Mouse (Mus musculus) 416B (cell line): ENCODE results near the gene Hacd4.
A peak's percentile ranks its signal among the peaks of the same experiment; 100 is the strongest.
"Not testable (repeated sequence)": the region's sequence is repeated elsewhere in the genome, so short reads cannot be mapped to it uniquely, and the experiment has no call there.

Experiments used
- DNase-seq: peaks from one replicate; pipeline ENCODE4 v3.0.0; 2011; ENCODE audit warnings: low read depth

Gene Hacd4

DNA sequence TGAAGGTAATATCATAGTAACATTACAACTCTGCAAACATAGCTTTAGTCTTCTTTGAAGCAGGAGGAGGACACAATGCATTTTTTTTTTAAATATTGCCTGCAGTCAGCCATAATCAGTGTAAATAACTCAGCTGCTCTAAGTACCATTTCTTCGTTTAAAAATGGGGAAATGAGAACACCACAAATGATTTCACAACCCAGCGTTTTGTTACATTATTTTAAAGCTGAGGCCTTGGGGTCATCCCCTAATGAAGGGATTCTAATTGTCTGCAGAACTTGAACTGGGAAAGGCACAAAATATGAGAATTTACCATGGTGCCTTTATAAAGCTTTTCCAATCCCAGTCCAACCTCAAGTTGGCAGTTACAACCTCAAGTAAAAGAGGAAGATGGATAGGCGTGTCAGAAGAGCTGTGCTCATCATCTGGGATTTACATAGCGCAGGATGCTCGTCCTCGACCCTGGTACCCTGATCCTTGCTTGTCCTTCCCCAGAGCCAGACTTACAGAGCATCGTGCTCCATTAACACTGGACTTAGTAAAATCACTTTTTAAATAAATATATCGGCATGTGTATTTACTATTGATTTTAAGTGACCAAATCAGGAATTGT lies 6.2 kb downstream of the Hacd4 start:
- DNase-seq: peak; percentile 42

DNA sequence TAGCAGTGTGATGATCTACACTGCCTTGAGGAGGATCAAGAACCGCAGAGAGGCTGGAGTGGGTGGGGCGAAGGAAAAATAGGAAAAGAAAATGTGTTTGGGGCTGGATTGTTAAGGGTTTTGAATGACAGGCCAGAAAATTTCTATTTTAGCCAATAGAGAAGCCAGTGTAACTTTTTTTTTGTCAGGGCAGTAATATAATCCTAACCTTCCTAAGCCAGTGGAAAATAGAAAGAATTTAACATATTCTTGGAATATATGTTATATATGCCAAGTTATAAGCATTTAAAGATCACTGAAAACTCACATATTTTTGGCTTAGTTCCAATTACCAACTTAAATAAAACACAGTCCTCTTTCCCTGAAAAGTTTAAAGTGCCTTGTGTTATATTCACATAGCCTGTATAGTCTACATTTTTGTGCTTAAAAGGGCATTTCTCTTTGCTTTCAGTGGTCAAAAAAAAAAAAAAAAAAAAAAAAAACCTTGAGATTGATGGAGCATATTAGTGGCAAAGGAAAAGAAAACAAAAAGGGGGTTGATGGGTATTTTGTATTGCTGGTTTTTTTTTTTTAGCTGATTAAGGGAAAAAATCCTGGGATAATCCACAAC lies 11.0 kb downstream of the Hacd4 start:
- no peak for DNase-seq

GRCm38 (mm10) chr4:88424563-88424962 lies 14.2 kb downstream of the Hacd4 start:
- no peak for DNase-seq

DNA sequence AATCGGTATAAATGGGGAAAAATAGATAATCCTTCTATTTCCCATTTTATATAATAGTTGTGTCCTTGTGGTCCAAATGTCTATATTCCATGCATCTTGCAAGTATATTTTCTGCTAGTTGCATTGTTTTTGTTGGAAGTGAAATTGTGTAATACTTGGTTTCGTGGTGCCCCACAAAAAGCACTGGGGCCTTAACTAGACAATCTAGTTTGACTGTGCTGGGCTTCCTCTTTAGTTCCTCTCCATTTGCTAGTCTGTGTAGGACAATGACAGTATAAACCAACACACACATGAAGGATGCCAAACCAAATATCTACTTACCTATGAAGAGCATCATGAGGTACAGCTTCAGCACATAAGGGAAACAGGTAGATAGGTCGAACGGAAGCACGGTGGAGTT lies 19.4 kb downstream of the Hacd4 start:
- DNase-seq: peak; percentile 58

DNA sequence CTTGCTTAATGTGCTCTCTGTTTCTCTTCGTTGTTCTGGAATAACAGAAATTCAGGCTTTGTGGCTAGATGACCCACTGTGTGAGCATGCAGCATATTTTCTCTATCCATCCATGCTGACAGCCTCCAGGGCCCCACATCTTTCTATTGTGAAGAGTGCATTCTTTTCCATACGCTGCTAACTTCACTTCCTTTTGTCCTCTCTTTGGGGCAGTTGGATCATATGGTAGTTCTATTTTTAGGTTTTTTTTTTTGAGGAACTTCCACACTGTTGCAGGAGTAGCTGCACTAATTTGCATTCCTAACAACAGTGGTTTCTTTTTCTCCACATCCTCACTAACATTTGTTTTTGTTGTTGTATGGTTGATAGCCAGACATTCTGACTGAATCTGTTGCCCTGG lies 23.7 kb downstream of the Hacd4 start:
- DNase-seq: no peak

DNA sequence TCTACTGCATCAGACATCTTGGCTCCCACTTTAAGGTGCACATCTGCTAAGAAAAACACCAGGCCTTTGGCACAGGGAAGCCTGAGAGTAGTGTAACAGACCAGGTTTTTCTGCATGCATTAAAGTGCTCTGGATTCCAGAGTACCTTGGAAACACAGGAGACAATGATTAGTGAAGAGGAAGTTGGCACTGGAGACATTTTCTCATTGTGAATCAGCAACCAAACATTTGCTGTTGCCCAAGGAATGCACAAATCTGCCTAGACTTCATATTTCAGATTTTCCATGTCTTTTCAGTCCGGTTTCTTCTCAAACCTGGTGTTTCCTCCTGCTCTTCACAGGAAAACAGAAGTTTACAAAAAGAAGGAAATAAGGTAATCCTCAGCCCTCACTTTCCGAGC lies 26.4 kb downstream of the Hacd4 start:
- no peak for DNase-seq

GRCm38 (mm10) chr4:88409279-88409678 lies 29.4 kb downstream of the Hacd4 start:
- DNase-seq: no peak

GRCm38 (mm10) chr4:88406887-88407696 lies 31.6 kb downstream of the Hacd4 start:
- DNase-seq: peak; percentile 57

DNA sequence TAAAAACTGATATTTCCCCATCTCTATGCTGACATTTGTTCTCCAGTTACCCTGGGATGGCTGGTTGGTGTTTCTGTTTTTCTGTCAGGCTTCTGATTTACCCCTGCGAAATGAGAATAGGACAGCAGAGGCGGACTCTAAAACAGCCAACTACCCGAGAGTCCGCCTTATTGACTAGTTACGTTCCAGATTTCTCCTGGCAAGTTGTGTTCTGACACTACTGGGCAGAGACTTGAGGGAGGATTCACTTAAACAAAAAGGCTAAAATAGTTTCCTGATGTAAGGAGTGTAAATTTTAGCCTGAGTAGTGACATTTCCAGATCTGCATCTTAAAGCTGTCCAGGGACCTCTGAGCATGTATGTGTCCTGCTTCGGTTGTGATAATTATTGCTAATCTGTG lies 35.8 kb downstream of the Hacd4 start:
- DNase-seq: no peak

DNA sequence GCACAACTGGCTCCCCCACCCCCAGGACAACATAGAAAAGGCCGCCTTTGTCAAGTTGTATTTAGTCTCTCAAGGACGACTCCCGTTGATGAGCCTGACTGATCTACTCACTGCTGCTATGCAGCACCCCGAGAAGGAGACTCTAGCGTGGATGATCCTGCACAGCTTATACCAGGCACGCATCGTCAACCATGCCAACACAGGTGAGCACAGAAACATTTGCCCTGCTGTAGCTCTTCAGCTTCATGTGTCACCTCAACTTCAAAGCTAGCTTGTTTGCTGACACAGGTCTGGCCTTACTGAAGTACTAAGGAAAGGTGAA lies 37.8 kb downstream of the Hacd4 start:
- no peak for DNase-seq

- DNase-seq: no peak
Measured at GRCm38 (mm10) chr4:88400302-88400991, 38.3 kb downstream of the Hacd4 start.

DNA sequence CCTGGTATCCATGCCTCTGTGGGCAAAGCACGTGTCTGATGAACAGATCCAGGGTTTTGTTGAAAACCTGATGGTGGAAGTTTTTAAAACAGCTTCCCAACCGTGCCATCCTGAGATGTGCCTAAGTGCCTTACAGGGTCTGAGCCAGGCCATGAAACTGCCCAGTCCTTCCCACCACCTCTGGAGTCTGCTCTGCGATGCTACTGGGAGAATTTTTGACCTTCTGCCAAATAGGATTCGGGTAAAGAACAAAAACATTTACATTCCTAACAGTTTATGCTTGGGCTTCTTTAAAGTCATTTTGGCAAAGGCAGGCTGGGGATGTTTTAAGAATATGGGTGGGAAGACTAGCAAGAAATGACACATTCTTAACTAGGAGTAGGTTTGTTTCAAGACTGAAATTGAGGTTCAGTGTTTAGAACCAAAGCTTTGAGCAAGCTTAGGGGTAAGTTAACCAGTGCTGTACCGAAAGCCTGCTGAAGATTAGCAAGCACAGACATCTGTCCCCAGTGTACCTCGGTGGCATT lies 41.7 kb downstream of the Hacd4 start:
- no peak for DNase-seq

GRCm38 (mm10) chr4:88395717-88396116 lies 43.0 kb downstream of the Hacd4 start:
- peak; percentile 3 for DNase-seq

DNA sequence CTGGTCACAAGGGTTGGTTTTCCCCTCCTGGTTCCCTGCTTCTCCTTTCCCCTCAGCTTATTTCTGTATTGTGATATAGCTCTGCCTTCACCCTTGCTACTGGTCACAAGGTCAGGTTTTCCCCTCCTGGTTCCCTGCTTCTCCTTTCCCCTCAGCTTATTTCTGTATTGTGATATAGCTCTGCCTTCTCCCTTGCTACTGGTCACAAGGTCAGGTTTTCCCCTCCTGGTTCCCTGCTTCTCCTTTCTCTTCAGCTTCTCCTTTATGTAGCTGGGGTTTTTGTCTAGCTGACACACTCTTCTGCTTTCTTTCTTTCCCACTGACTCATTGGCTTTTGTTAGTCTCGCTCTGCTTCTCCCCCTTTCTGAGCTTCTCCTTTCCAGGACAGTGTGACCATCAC lies 48.1 kb downstream of the Hacd4 start:
- not testable (repeated sequence) for DNase-seq

- DNase-seq: no peak
Measured at GRCm38 (mm10) chr4:88390036-88390435, 48.7 kb downstream of the Hacd4 start.

DNA sequence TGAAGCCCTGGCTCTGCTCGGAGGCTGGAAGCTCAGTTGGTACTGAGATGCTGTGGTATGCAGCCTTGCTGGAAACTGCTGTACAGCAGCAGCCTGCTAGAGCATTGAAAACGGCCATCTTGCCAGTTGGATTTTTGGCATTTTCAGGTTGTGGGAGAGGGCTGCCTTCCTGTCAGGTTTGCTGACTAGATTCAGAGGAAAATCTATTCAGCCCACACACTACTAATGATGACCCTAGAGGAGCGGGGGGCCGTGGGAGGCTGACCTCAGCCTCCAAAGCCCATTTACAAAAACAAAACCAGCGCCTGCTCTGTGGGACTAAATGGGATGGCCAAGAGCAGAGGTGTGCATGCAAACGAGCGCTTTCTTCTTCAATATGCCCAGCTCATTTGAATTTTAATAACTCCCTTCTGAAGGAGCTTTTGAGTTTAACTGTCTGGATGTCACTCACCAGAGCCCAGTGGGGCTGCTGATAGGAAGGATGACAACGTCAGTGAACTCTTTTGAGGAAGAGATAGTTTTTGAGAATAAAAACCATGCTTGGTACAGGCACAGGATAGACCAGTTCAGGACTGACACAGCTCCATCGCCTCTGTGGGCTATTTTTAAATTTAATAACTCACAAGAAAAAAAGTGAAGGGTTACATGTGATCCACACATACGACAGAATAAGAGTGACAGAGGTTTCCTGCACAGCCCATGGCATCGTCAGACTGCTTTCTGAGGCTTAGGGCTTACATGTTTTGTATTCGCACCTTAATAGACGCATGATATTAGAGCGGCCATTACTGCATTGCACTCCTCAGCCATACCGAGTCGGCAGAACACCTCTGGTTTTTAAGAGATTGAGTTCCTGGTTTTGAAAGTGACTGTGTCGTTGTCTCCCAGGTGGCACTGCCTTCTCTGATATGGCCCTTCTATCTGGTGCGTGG lies 66.2 kb downstream of the Hacd4 start:
- DNase-seq: no peak

DNA sequence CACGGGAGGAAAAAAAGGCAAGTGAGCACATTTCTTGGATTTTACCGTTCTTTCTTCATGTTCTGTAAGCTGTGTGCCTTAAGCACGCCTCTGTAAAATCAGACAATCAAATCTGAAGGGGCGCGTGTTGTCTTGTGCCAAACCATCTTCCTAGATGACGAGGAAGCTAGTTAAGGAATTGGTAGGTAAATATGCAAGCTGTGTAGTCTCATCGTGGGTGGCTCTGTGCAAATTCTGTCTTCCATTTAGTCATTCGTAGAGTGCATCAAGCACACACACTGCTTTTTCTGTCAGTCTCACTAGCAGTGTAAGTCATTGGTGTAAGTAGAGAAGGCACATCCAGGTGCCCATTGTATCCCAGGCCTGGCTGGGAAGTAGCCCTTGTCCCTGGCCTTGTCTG lies 67.9 kb downstream of the Hacd4 start:
- DNase-seq: no peak

GRCm38 (mm10) chr4:88369951-88370350 lies 68.8 kb downstream of the Hacd4 start:
- no peak for DNase-seq

DNA sequence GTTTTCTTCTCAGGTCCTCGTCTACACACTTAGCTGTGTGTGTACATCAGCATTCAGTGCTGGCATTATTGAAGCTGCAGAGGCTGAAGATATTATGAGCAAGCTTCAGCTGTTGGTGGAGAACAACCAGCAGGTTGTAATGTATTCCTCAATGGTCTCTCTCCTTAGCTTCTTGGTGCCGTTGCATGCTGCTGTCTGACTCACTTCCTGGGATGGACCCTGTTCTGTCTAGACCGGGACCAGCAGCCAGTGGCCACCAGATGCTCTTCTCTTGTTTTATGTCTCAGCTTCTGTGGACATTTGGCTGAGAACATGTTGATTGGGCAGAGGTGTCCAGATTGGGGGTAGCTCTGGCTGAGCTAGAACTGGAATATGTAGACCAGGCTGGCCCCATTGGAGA lies 81.3 kb downstream of the Hacd4 start:
- peak; percentile 65 for DNase-seq

- peak; percentile 46 for DNase-seq
Measured at GRCm38 (mm10) chr4:88356652-88357051, 82.1 kb downstream of the Hacd4 start.

GRCm38 (mm10) chr4:88350910-88351309 lies 87.8 kb downstream of the Hacd4 start:
- DNase-seq: peak; percentile 79
